Mouse (Mus musculus) forebrain, embryonic 10.5 days (tissue): Measurements from ENCODE around the gene Lemd2. TPM values are rescaled to one million over a fixed set of nuclear protein-coding genes. Genes with fewer than 3 reads are reported as not detected.

ENCODE experiments used
- DNase-seq: peaks from one replicate; pipeline ENCODE4 v3.0.0-alpha.2; 2017; ENCODE audit warnings: low spot score; ENCODE audit errors: extremely low spot score
- H3K27ac ChIP-seq: fragments of 300-500 bp; sonication (generic); 2 replicates; pipeline ENCODE4 v1.5.1; 2016; ENCODE audit warnings: mild to moderate bottlenecking
- H3K27me3 ChIP-seq: fragments of 300-500 bp; sonication (generic); 2 replicates; pipeline ENCODE4 v1.6.1; 2016; ENCODE audit warnings: mild to moderate bottlenecking; ENCODE audit not compliant: poor library complexity, severe bottlenecking
- H3K36me3 ChIP-seq: fragments of 300-500 bp; sonication (generic); replicated peaks from 2 replicates; pipeline ENCODE4 v1.6.1; 2016; ENCODE audit warnings: mild to moderate bottlenecking, moderate library complexity
- H3K4me1 ChIP-seq: fragments of 300-500 bp; sonication (generic); 2 replicates; pipeline ENCODE4 v1.6.1; 2016
- H3K4me3 ChIP-seq: fragments of 300-500 bp; sonication (generic); 2 replicates; pipeline ENCODE4 v1.5.1; 2016; ENCODE audit warnings: mild to moderate bottlenecking, moderate library complexity
- H3K9me3 ChIP-seq: fragments of 300-500 bp; sonication (generic); 2 replicates; pipeline ENCODE4 v1.6.1; 2016; ENCODE audit warnings: mild to moderate bottlenecking, moderate library complexity
- WGBS: fragments of 180-500 bp; shearing (Covaris S2); methylation state at CpG from one replicate; pipeline ENCODE4 v1.1.7; 2016; 5-methylcytosine and 5-hydroxymethylcytosine counted together
- polyA plus RNA-seq: library from polyadenylated mRNA; unstranded; fragments of >200 nt; fragmentation: Nextera tagmentation; extraction: Ambion mirVana; gene quantifications from 2 replicates; pipeline ENCODE4 v1.2.1, GENCODE M21; 2016

Lemd2 gene
- polyA plus RNA-seq, 1 experiment from 2014 or later: 14.8 TPM

DNA sequence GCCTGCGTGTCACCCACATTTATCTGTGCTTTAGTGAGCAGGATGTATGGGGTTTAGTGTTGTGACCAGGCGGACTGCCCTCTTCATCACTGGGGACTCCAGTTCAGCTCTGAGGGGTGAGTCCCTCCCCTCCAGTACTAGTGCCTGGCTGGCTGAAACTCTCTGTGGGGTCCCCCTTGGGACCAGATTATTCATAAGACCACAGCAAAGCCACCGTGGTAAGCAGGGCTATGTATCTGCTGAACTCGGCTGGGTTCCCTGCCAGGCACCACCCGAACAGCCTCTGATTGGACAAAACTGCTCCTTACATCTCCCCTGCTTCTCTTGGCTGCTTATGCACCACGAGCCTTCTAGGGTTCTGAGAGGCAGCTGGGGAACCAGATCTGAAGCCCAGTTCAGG lies 14.6 kb upstream of the Lemd2 start:
- Histone ChIP-seq H3K4me1 (peaks cover 17% of the 10 kb centered on the region), H3K4me3 (no peak overlapping the region), H3K27me3 (no peaks in the 10 kb centered on the region; the same call in 1 of the 2 replicates), H3K9me3 (peaks cover 7% of the 10 kb centered on the region; the same call in 1 of the 2 replicates), H3K27ac (no peak overlapping the region), H3K36me3 (no peaks in the 10 kb centered on the region)
- WGBS: 55% methylated on average over 6 of the region's 6 CpGs
- no peak for DNase-seq

DNA sequence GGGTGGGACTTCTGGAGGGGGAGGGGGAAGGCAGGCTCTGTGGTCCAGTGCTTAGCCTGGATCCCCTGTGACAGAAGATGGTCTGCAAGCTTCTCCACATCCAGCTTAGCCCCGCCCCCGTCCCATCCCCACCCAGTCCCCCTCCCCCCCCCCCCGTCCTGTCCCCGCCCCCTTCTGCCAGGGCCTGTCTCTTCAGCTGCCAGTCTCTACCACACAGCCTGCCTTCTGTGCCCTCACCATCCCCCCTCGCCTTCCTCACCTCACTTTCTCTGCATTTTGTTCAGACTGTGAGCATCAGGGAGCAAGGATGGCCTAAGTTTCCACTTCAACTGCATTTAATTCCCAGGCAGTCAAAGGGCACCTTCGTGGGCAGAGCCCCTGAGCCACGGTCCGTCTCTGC lies 14.1 kb upstream of the Lemd2 start:
- H3K4me3 ChIP-seq: no peak overlapping the region
- H3K27ac ChIP-seq: no peak overlapping the region
- H3K36me3 ChIP-seq: no peaks in the 10 kb centered on the region
- no peaks in the 10 kb centered on the region; the same call in 1 of the 2 replicates for H3K27me3 ChIP-seq
- peaks cover 7% of the 10 kb centered on the region; the same call in 1 of the 2 replicates for H3K9me3 ChIP-seq
- 57% methylated on average over 6 of the region's 8 CpGs for WGBS
- no peak for DNase-seq
- H3K4me1 ChIP-seq: peaks cover 18% of the 10 kb centered on the region

DNA sequence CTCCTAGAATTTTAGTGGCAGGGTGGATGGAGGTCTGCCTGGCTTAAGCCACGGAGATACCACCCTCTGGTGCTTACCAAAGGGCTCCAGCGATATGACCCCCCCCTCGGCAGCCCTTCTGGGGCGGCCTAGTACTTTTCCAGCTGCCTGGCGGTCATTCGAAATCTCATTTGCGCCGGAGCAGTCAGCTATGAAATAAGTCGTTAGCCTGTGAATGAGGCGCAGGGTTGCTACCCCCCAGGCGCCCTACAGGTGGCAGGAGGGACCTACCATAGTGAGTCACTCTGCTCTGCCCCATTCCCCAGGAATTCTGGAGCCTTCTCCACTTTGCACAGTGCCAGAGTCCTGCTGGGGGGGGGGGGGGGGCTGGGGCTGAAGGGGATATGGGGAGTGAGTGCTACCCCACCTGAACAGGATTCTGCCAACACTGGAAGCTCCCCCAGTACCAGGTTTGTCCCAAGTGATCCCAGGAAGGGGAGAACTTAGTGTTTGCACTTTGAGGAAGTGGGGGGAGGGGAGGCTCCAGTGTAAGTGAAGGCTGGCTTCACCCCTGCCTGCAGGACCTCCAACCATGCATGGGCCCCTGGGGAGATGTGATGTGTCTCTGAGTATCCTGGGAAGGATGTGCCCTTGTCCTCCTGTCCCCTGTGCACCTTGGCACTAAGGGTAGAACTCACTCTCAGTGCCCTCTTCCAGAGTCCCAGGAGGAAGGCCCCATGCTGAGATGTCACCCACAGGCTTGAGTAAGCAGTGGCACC lies 8.7 kb upstream of the Lemd2 start:
- Histone ChIP-seq H3K4me1 (peaks cover 19% of the 10 kb centered on the region), H3K27ac (peak overlapping the region; percentile 44; the same call in 1 of the 2 replicates), H3K9me3 (peaks cover 3% of the 10 kb centered on the region; the same call in 1 of the 2 replicates), H3K36me3 (no peaks in the 10 kb centered on the region), H3K27me3 (peaks cover 23% of the 10 kb centered on the region; the same call in 1 of the 2 replicates), H3K4me3 (peak overlapping the region; percentile 20)
- DNase-seq: peak; percentile 59
- 3% methylated on average over 11 of the region's 11 CpGs for WGBS

DNA sequence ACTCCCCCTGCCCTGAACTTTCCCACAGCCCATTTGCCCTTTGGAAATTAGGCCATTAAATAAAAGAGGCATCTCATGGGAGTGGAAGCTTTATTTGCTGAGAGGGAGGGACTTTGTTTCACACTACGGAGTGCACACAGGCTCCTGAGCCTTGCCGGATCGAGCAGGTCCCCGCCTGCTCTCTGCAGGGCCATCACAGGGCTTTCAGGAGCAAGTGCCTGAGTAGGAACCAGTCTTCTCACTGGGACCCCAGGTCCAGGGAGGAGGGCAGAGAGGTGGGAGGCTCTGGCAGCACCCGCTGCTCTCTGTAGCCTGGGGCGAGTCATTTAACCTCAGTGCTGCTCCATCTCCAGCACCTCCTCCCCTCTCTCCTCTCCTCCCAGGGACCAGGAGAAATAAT lies 7.7 kb upstream of the Lemd2 start:
- no peaks in the 10 kb centered on the region for H3K36me3 ChIP-seq
- 41% methylated on average over 6 of the region's 6 CpGs for WGBS
- H3K27ac ChIP-seq: no peak overlapping the region; the same call in 1 of the 2 replicates
- H3K4me3 ChIP-seq: no peak overlapping the region
- H3K27me3 ChIP-seq: peaks cover 26% of the 10 kb centered on the region; the same call in 1 of the 2 replicates
- H3K4me1 ChIP-seq: peaks cover 25% of the 10 kb centered on the region
- no peak for DNase-seq
- peaks cover 3% of the 10 kb centered on the region; the same call in 1 of the 2 replicates for H3K9me3 ChIP-seq

DNA sequence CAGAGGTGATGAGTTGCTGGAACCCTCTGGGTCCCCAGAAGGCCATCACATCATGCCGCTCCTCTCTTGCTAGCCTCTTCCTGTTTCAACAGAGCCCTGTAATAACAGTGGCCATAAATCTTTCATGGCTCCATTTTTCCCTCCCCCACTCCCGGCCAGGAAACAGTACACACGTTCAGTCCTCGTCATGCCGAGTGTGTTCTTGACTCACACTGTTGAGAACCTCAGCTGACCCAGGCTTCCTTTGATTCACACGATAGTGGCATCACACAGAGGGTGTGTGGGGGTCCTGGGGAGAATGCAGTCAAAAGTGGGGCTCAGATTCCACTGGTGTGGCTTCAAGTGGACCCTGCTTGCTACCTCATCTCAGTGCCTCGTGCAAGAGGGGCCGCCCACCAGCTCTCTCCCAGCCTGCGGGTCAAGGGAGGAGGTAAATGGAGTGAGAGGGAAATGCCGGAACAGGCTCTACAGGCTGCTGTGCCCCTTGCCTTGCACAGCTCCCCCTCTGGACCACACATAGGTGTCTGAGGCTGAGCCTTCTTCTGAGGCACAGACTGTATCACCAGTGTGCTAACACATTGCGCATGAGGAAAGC lies 2.9 kb upstream of the Lemd2 start:
- Histone ChIP-seq H3K4me3 (no peak overlapping the region), H3K27me3 (peaks cover 29% of the 10 kb centered on the region; the same call in 1 of the 2 replicates), H3K9me3 (peaks cover 3% of the 10 kb centered on the region; the same call in 1 of the 2 replicates), H3K36me3 (peaks cover 4% of the 10 kb centered on the region), H3K27ac (no peak overlapping the region), H3K4me1 (peaks cover 39% of the 10 kb centered on the region)
- WGBS: 83% methylated on average over 11 of the region's 11 CpGs
- no peak for DNase-seq

DNA sequence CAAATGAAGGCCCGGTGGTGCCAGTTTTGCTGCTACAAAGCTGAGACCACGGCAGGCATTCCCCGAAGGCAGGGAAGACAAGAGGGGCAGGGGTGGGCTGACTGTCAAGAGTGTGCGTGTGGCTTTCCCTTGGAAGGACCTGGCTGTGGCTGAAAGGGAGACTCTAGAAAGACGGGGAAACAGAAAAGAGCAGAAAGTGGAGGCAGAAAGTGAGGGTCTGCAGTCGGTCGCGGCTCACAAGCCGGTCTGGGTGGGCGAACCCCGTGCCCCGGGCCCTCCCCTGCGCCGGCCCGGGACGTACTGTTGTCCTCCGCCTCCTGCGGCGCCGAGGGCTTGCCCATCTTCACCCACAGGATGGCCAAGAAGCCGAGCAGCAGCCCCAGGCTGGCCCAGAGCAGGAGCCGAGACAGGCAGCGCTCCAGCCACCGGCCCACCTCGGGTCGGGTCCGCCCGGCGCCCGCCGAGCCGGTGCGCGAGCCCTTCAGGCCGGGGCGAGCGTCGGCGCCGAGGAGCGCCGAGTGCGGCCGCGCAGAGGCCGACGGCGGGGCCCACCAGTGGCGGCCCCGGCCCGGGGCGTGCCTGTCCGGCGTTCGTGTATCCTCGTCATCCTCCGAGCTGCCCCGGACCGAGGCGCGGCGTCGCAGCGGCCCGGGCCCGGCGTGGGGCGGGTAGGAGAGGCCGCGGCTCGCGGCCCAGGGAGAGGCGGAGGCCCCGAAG lies 753 bp downstream of the Lemd2 start:
- H3K9me3 ChIP-seq: no peaks in the 10 kb centered on the region; the same call in 1 of the 2 replicates
- WGBS: under 1% methylated on average over 72 of the region's 74 CpGs
- DNase-seq: peak; percentile 50
- peaks cover 15% of the 10 kb centered on the region; the same call in 1 of the 2 replicates for H3K27me3 ChIP-seq
- peak overlapping the region; percentile 96 for H3K27ac ChIP-seq
- H3K4me3 ChIP-seq: peak overlapping the region; percentile 93
- peaks cover 41% of the 10 kb centered on the region for H3K36me3 ChIP-seq
- peaks cover 36% of the 10 kb centered on the region for H3K4me1 ChIP-seq

DNA sequence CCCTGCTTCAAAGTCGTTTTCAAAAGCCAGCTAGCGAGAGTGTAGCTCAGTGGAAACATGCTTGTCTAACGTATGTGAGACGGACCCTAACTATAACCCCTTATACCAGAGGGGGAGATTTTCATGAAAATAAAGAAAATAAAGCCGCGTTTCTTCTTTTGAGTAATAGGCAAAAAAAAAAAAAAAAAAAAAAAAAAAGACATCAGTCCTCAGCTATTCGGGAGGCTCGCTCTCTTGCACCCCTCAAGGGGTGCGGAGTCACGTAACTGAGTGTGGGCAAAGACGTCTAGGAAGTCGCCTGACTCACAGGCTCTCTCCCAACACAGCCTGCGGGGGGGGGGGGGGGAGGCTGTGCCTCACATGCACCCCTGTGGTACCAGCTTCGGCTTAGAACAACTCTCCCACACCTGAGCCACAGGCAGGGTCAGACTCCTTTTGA lies 1.3 kb downstream of the Lemd2 start:
- WGBS: 52% methylated on average over 14 of the region's 14 CpGs
- Histone ChIP-seq H3K4me1 (peaks cover 36% of the 10 kb centered on the region), H3K27me3 (peaks cover 15% of the 10 kb centered on the region; the same call in 1 of the 2 replicates), H3K36me3 (peaks cover 47% of the 10 kb centered on the region), H3K9me3 (no peaks in the 10 kb centered on the region; the same call in 1 of the 2 replicates), H3K4me3 (peak overlapping the region; percentile 93), H3K27ac (peak overlapping the region; percentile 96)
- no peak for DNase-seq

DNA sequence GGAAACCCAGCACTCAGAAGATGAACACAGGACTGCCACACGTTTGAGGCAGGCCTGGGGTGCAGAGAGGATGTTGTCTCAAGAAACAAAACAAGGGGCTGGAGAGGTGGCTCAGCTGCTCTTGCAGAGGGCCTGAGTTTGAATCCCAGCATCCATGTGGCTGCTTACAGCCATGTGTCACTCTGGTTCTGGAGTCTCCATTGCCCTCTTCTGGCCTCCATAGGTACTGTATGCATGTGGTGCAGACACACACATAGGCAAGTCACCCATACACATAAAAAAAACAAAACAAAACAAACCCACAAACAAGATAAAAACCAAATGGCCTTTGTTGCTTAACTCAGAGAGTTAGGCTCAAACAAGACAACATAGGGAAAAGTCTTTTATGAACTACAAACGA lies 2.3 kb downstream of the Lemd2 start:
- WGBS: 88% methylated on average over 2 of the region's 2 CpGs
- H3K4me3 ChIP-seq: no peak overlapping the region
- no peak for DNase-seq
- H3K36me3 ChIP-seq: peaks cover 56% of the 10 kb centered on the region
- H3K9me3 ChIP-seq: no peaks in the 10 kb centered on the region; the same call in 1 of the 2 replicates
- peaks cover 12% of the 10 kb centered on the region; the same call in 1 of the 2 replicates for H3K27me3 ChIP-seq
- H3K4me1 ChIP-seq: peaks cover 31% of the 10 kb centered on the region
- no peak overlapping the region for H3K27ac ChIP-seq

DNA sequence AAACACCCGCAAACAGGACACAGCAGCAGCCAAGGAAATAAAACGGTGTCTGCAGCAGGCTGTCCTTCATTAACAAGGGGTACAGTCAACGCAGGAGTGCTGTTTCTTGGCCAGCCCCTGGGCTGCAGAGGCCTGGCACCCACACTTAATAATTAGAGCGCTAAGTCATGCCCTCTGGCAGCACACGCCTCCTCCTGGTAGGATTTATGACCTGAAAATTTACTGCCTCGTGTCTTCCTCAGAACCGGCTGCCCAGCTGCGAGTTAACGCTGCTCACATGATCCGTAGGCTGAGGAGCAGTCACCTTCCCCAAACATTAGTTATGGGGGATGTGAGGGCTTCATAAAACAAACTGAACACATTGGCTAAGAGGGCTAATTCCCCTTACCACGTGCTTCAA lies 3.5 kb downstream of the Lemd2 start:
- H3K4me3 ChIP-seq: no peak overlapping the region
- no peaks in the 10 kb centered on the region; the same call in 1 of the 2 replicates for H3K9me3 ChIP-seq
- H3K27ac ChIP-seq: no peak overlapping the region
- 90% methylated on average over 11 of the region's 11 CpGs for WGBS
- DNase-seq: no peak
- H3K4me1 ChIP-seq: peaks cover 38% of the 10 kb centered on the region
- H3K36me3 ChIP-seq: peaks cover 68% of the 10 kb centered on the region
- H3K27me3 ChIP-seq: peaks cover 3% of the 10 kb centered on the region; the same call in 1 of the 2 replicates

DNA sequence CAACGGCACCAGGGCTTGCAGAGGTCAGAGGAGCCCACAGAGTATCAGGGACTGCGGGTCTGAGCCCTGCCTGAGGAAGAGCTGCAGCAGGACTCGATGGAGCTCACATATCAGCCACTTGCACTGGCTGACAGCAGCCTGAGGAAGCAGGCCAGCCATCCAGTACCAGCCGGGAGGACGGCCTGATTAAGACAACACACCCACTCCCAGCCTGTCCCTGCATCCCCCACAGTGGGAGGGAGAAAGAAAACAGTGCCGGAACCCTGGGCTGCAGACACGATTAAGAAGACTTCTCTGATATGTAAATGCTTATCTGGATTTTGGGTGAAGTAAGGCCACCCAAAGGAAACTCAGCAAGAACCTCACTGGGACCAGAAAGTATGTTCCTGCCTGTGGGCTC lies 4.4 kb downstream of the Lemd2 start:
- Histone ChIP-seq H3K4me3 (no peak overlapping the region), H3K27me3 (no peaks in the 10 kb centered on the region), H3K4me1 (peaks cover 40% of the 10 kb centered on the region), H3K36me3 (peaks cover 77% of the 10 kb centered on the region), H3K9me3 (no peaks in the 10 kb centered on the region; the same call in 1 of the 2 replicates), H3K27ac (no peak overlapping the region)
- DNase-seq: no peak
- 80% methylated on average over 7 of the region's 7 CpGs for WGBS

DNA sequence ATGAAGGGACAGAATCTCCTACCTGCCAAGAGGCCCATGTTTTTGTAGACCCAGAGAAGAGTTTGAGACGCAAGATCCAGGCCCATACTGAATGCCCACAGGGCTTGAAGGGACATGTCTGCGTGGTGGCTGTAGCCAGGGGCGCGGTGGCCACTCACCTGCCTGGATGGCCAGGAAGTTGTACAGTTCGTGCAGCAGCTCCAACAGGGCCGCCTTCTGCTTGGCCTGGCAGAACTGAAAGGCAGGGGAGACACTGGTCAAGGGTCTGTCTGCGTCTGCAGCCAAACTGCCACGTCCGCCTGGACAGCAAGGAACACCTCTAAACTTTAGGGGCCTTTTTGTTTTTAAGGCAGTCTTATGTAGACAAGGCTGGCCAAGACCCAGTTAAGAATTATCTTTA lies 5.1 kb downstream of the Lemd2 start:
- WGBS: 93% methylated on average over 9 of the region's 9 CpGs
- Histone ChIP-seq H3K36me3 (peaks cover 84% of the 10 kb centered on the region), H3K4me1 (peaks cover 42% of the 10 kb centered on the region), H3K27me3 (no peaks in the 10 kb centered on the region), H3K4me3 (no peak overlapping the region), H3K27ac (no peak overlapping the region), H3K9me3 (no peaks in the 10 kb centered on the region; the same call in 1 of the 2 replicates)
- DNase-seq: no peak

DNA sequence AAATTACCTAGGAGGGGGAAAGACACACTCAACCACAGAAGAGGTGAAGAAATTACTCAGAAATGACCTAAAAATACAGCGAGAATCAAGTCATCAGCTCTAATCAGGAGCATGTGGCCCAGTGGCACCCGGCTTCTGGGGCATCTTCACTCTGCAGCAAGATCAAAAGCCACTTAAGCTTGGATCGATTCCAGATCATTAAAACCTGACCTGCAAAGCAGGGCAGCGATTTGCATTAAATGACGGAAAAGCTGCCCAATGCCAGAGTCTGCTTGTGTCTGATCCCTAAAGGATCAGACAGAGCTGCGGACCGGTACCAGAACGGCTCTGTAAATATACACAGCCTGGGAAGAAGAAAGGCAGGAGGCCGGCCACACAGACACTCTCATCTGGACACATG lies 8.1 kb downstream of the Lemd2 start:
- Histone ChIP-seq H3K27me3 (no peaks in the 10 kb centered on the region), H3K4me3 (no peak overlapping the region), H3K9me3 (no peaks in the 10 kb centered on the region), H3K27ac (no peak overlapping the region), H3K4me1 (peaks cover 33% of the 10 kb centered on the region), H3K36me3 (peaks cover 100% of the 10 kb centered on the region)
- DNase-seq: no peak
- 79% methylated on average over 9 of the region's 9 CpGs for WGBS
